Mouse (Mus musculus) regulatory T cell (primary cell): Measurements from ENCODE around the gene Klhl11.

Experiments used
- in situ Hi-C: fragments of 300-600 bp; cut with MboI, MseI; formaldehyde crosslinking; loops from one replicate; pipeline ENCODE4 v1.15.1; 2025; ENCODE audit warnings: high pct_unique_total_duplicates

Klhl11 gene

GRCm38 (mm10) chr11:100471352-100472196 lies 967 bp downstream of the Klhl11 start:
- in situ Hi-C loops = no loop called here

- in situ Hi-C loops = no loop called here
Measured at GRCm38 (mm10) chr11:100465833-100466232, 6.7 kb downstream of the Klhl11 start.

GRCm38 (mm10) chr11:100465229-100465792 lies 7.2 kb downstream of the Klhl11 start:
- in situ Hi-C loops = no loop called here

- in situ Hi-C loops = no loop called here
Measured at GRCm38 (mm10) chr11:100462699-100463098, 9.8 kb downstream of the Klhl11 start.

GRCm38 (mm10) chr11:100457711-100458110 lies 14.8 kb downstream of the Klhl11 start:
- in situ Hi-C loops = no loop called here

- in situ Hi-C loops = no loop called here
Measured at GRCm38 (mm10) chr11:100457247-100457646, 15.3 kb downstream of the Klhl11 start.

GRCm38 (mm10) chr11:100442625-100443024 lies 29.9 kb downstream of the Klhl11 start:
- in situ Hi-C loops = no loop called here

- in situ Hi-C loops = no loop called here
Measured at GRCm38 (mm10) chr11:100441797-100442196, 30.7 kb downstream of the Klhl11 start, which contains the start of the genes Nt5c3b and Klhl10. Nt5c3b (minus strand) TSS chr11:100441808. Klhl10 (plus strand) TSS chr11:100441917.

- in situ Hi-C loops = no loop called here
Measured at GRCm38 (mm10) chr11:100440691-100441522, 31.6 kb downstream of the Klhl11 start.

- in situ Hi-C loops = no loop called here
Measured at GRCm38 (mm10) chr11:100437901-100438300, 34.6 kb downstream of the Klhl11 start.

- in situ Hi-C loops = no loop called here
Measured at GRCm38 (mm10) chr11:100435678-100436246, 36.8 kb downstream of the Klhl11 start.

GRCm38 (mm10) chr11:100432002-100432401 lies 40.5 kb downstream of the Klhl11 start:
- in situ Hi-C loops = no loop called here

GRCm38 (mm10) chr11:100430052-100430451 lies 42.5 kb downstream of the Klhl11 start:
- in situ Hi-C loops = no loop called here

- in situ Hi-C loops = no loop called here
Measured at GRCm38 (mm10) chr11:100428612-100429199, 43.8 kb downstream of the Klhl11 start.

GRCm38 (mm10) chr11:100426820-100427219 lies 45.7 kb downstream of the Klhl11 start:
- in situ Hi-C loops = no loop called here

- in situ Hi-C loops = no loop called here
Measured at GRCm38 (mm10) chr11:100425851-100426250, 46.7 kb downstream of the Klhl11 start.

GRCm38 (mm10) chr11:100423836-100424235 lies 48.7 kb downstream of the Klhl11 start:
- in situ Hi-C loops = no loop called here

GRCm38 (mm10) chr11:100421537-100421936 lies 51.0 kb downstream of the Klhl11 start:
- in situ Hi-C loops = no loop called here

- in situ Hi-C loops = no loop called here
Measured at GRCm38 (mm10) chr11:100414914-100415822, 57.4 kb downstream of the Klhl11 start, which contains the start of gene Fkbp10. Fkbp10 (plus strand) TSS chr11:100415697.
